Mouse (Mus musculus): ENCODE data around the gene Ermp1. TPM values are rescaled to one million over a fixed set of nuclear protein-coding genes. Genes with fewer than 3 reads are reported as not detected.

The Ermp1 gene
- total and polyA plus RNA-seq, 3 experiments, result 6.5 to 10.5 (median 8.9) TPM

GRCm38 (mm10) chr19:29659705-29660104 lies 11.5 kb upstream of the Ermp1 start:
- Histone ChIP-seq H3K36me3 (ENCODE audit: control insufficient read depth, insufficient read depth, low read length) (no peaks in the 10 kb centered on the region), H3K79me2 (replicated peaks; ENCODE audit: control insufficient read depth, insufficient read depth, low read length) (no peaks in the 10 kb centered on the region), H3K9ac (ENCODE audit: low read depth, low read length) (no peak overlapping the region), H3K4me3 (no peak overlapping the region), H3K27ac (no peak overlapping the region), H3K4me1 (ENCODE audit: control insufficient read depth, insufficient read depth, low read length) (no peaks in the 10 kb centered on the region), H3K27me3 (ENCODE audit: control insufficient read depth, insufficient read depth, low read length) (no peaks in the 10 kb centered on the region)
- WGBS, result 55% methylated on average over 6 of the region's 6 CpGs
- no peak for DNase-seq
- TF ChIP-seq EP300 (IDR thresholded peaks at IDR 0.05; ENCODE audit: insufficient read depth, low read depth, low read length), result no peak
- TF ChIP-seq CTCF (IDR thresholded peaks at IDR 0.05), result no peak
- no peak for TF ChIP-seq POLR2A (IDR thresholded peaks at IDR 0.05; ENCODE audit: insufficient read depth, low read depth, low read length)
- intact Hi-C loops (cut with DNase I), result no loop called here

GRCm38 (mm10) chr19:29658836-29659235 lies 10.6 kb upstream of the Ermp1 start:
- no peaks in the 10 kb centered on the region for H3K27me3 ChIP-seq (ENCODE audit: control insufficient read depth, insufficient read depth, low read length)
- intact Hi-C loops (cut with DNase I), result no loop called here
- WGBS, result 82% methylated on average over 4 of the region's 4 CpGs
- DNase-seq, result no peak
- H3K9ac ChIP-seq (ENCODE audit: low read depth, low read length), result no peak overlapping the region
- H3K4me3 ChIP-seq, result no peak overlapping the region
- no peaks in the 10 kb centered on the region for H3K79me2 ChIP-seq (replicated peaks; ENCODE audit: control insufficient read depth, insufficient read depth, low read length)
- H3K4me1 ChIP-seq (ENCODE audit: control insufficient read depth, insufficient read depth, low read length), result no peaks in the 10 kb centered on the region
- no peak overlapping the region for H3K27ac ChIP-seq
- no peaks in the 10 kb centered on the region for H3K36me3 ChIP-seq (ENCODE audit: control insufficient read depth, insufficient read depth, low read length)
- TF ChIP-seq CTCF (IDR thresholded peaks at IDR 0.05) (no peak), EP300 (IDR thresholded peaks at IDR 0.05; ENCODE audit: insufficient read depth, low read depth, low read length) (no peak)

GRCm38 (mm10) chr19:29657558-29657957 lies 9.3 kb upstream of the Ermp1 start:
- WGBS, result 91% methylated on average over 2 of the region's 2 CpGs
- intact Hi-C loops (cut with DNase I), result no loop called here

GRCm38 (mm10) chr19:29657033-29657432 lies 8.8 kb upstream of the Ermp1 start:
- Histone ChIP-seq H3K4me1 (ENCODE audit: control insufficient read depth, insufficient read depth, low read length) (no peaks in the 10 kb centered on the region), H3K27me3 (ENCODE audit: control insufficient read depth, insufficient read depth, low read length) (no peaks in the 10 kb centered on the region), H3K9ac (ENCODE audit: low read depth, low read length) (no peak overlapping the region), H3K27ac (no peak overlapping the region), H3K36me3 (ENCODE audit: control insufficient read depth, insufficient read depth, low read length) (no peaks in the 10 kb centered on the region), H3K4me3 (no peak overlapping the region), H3K79me2 (replicated peaks; ENCODE audit: control insufficient read depth, insufficient read depth, low read length) (no peaks in the 10 kb centered on the region)
- TF ChIP-seq POLR2A (IDR thresholded peaks at IDR 0.05; ENCODE audit: insufficient read depth, low read depth, low read length), result no peak
- no peak for TF ChIP-seq CTCF (IDR thresholded peaks at IDR 0.05)
- TF ChIP-seq EP300 (IDR thresholded peaks at IDR 0.05; ENCODE audit: insufficient read depth, low read depth, low read length), result no peak
- 71% methylated on average over 3 of the region's 3 CpGs for WGBS
- intact Hi-C loops (cut with DNase I), result no loop called here
- no peak for DNase-seq

More at GRCm38 (mm10) chr19:29657558-29657957, 9.3 kb upstream of the Ermp1 start:
- DNase-seq, result no peak
- no peak overlapping the region for H3K4me3 ChIP-seq
- H3K9ac ChIP-seq (ENCODE audit: low read depth, low read length), result no peak overlapping the region
- no peaks in the 10 kb centered on the region for H3K79me2 ChIP-seq (replicated peaks; ENCODE audit: control insufficient read depth, insufficient read depth, low read length)
- no peaks in the 10 kb centered on the region for H3K36me3 ChIP-seq (ENCODE audit: control insufficient read depth, insufficient read depth, low read length)
- H3K27ac ChIP-seq, result no peak overlapping the region
- TF ChIP-seq EP300 (IDR thresholded peaks at IDR 0.05; ENCODE audit: insufficient read depth, low read depth, low read length) (no peak), CTCF (IDR thresholded peaks at IDR 0.05) (no peak), POLR2A (IDR thresholded peaks at IDR 0.05; ENCODE audit: insufficient read depth, low read depth, low read length) (no peak)
- H3K4me1 ChIP-seq (ENCODE audit: control insufficient read depth, insufficient read depth, low read length), result no peaks in the 10 kb centered on the region
- H3K27me3 ChIP-seq (ENCODE audit: control insufficient read depth, insufficient read depth, low read length), result no peaks in the 10 kb centered on the region

GRCm38 (mm10) chr19:29656620-29657019 lies 8.4 kb upstream of the Ermp1 start:
- H3K27ac ChIP-seq, result no peak overlapping the region
- TF ChIP-seq CTCF (IDR thresholded peaks at IDR 0.05), result no peak
- TF ChIP-seq EP300 (IDR thresholded peaks at IDR 0.05; ENCODE audit: insufficient read depth, low read depth, low read length), result no peak
- TF ChIP-seq POLR2A (IDR thresholded peaks at IDR 0.05; ENCODE audit: insufficient read depth, low read depth, low read length), result no peak
- no peaks in the 10 kb centered on the region for H3K79me2 ChIP-seq (replicated peaks; ENCODE audit: control insufficient read depth, insufficient read depth, low read length)
- H3K36me3 ChIP-seq (ENCODE audit: control insufficient read depth, insufficient read depth, low read length), result no peaks in the 10 kb centered on the region
- WGBS, result 87% methylated on average over 5 of the region's 5 CpGs
- DNase-seq, result no peak
- no peaks in the 10 kb centered on the region for H3K4me1 ChIP-seq (ENCODE audit: control insufficient read depth, insufficient read depth, low read length)
- H3K27me3 ChIP-seq (ENCODE audit: control insufficient read depth, insufficient read depth, low read length), result no peaks in the 10 kb centered on the region
- no peak overlapping the region for H3K4me3 ChIP-seq
- H3K9ac ChIP-seq (ENCODE audit: low read depth, low read length), result no peak overlapping the region
- intact Hi-C loops (cut with DNase I), result no loop called here

- WGBS, result 77% methylated on average over 4 of the region's 4 CpGs
- Histone ChIP-seq H3K79me2 (replicated peaks; ENCODE audit: control insufficient read depth, insufficient read depth, low read length) (no peaks in the 10 kb centered on the region), H3K4me3 (no peak overlapping the region), H3K27me3 (ENCODE audit: control insufficient read depth, insufficient read depth, low read length) (no peaks in the 10 kb centered on the region), H3K27ac (no peak overlapping the region), H3K9ac (ENCODE audit: low read depth, low read length) (no peak overlapping the region), H3K4me1 (ENCODE audit: control insufficient read depth, insufficient read depth, low read length) (no peaks in the 10 kb centered on the region), H3K36me3 (ENCODE audit: control insufficient read depth, insufficient read depth, low read length) (no peaks in the 10 kb centered on the region)
- no peak for TF ChIP-seq POLR2A (IDR thresholded peaks at IDR 0.05; ENCODE audit: insufficient read depth, low read depth, low read length)
- TF ChIP-seq CTCF (IDR thresholded peaks at IDR 0.05), result no peak
- TF ChIP-seq EP300 (IDR thresholded peaks at IDR 0.05; ENCODE audit: insufficient read depth, low read depth, low read length), result no peak
- intact Hi-C loops (cut with DNase I), result no loop called here
- no peak for DNase-seq
Observed at GRCm38 (mm10) chr19:29656029-29656428, 7.8 kb upstream of the Ermp1 start.

Data from heart, adult 2 months (tissue).